Mouse (Mus musculus) MEL (cell line): Measurements from ENCODE around the gene Rgs1. TPM values are rescaled to one million over a fixed set of nuclear protein-coding genes. Genes with fewer than 3 reads are reported as not detected.

Experiments used
- DNase-seq: peaks from one replicate; pipeline ENCODE4 v3.0.0; 2011; ENCODE audit warnings: low read depth, low spot score
- H3K27ac ChIP-seq: 2 replicates; pipeline ENCODE4 v1.5.1; 2012; ENCODE audit warnings: low read depth, mild to moderate bottlenecking, control low read depth, low read length, moderate library complexity; ENCODE audit not compliant: control insufficient read depth
- H3K27me3 ChIP-seq, 2 experiments: fragments of 150-350 bp in 1 of 2; sonication (generic) in 1 of 2; 2 replicates each; pipeline ENCODE4 v1.6.1; 2012; ENCODE audit warnings: low read length in 2 of 2, mild to moderate bottlenecking in 2 of 2, improper control_type of control experiment in 1 of 2, moderate library complexity in 1 of 2; ENCODE audit not compliant: insufficient read depth in 2 of 2, control insufficient read depth in 1 of 2
- H3K36me3 ChIP-seq, 2 experiments: 2 replicates each; pipeline ENCODE4 v1.6.1; 2012 to 2014; ENCODE audit warnings: low read length in 2 of 2, improper control_type of control experiment in 1 of 2, inconsistent platforms in 1 of 2, mild to moderate bottlenecking in 1 of 2; ENCODE audit not compliant: insufficient read depth in 2 of 2, control insufficient read depth in 1 of 2
- H3K4me1 ChIP-seq, 2 experiments: fragments of 150-350 bp in 1 of 2; sonication (generic) in 1 of 2; 2 replicates each; pipeline ENCODE4 v1.6.1; 2012; ENCODE audit warnings: low read length in 2 of 2, improper control_type of control experiment in 1 of 2, mild to moderate bottlenecking in 1 of 2; ENCODE audit not compliant: insufficient read depth in 2 of 2, control insufficient read depth in 1 of 2
- H3K4me3 ChIP-seq, 2 experiments: fragments of 150-350 bp in 1 of 2; sonication (generic) in 1 of 2; 2 replicates each; pipeline ENCODE4 v1.5.1; 2012; ENCODE audit warnings: low read depth in 2 of 2, low read length in 2 of 2, mild to moderate bottlenecking in 2 of 2, moderate library complexity in 2 of 2, control low read depth in 1 of 2, improper control_type of control experiment in 1 of 2; ENCODE audit not compliant: control insufficient read depth in 1 of 2, insufficient read depth in 1 of 2
- H3K79me2 ChIP-seq: 2 replicates; pipeline ENCODE4 v1.6.1; 2012; ENCODE audit warnings: mild to moderate bottlenecking, low read length, moderate library complexity; ENCODE audit not compliant: control insufficient read depth, poor library complexity, insufficient read depth
- H3K9ac ChIP-seq: 2 replicates; pipeline ENCODE4 v1.6.1; 2012; ENCODE audit warnings: low read depth, mild to moderate bottlenecking, control low read depth, low read length, moderate library complexity; ENCODE audit not compliant: control insufficient read depth, poor library complexity, severe bottlenecking
- H3K9me3 ChIP-seq: fragments of 150-350 bp; sonication (generic); replicated peaks from 2 replicates; pipeline ENCODE4 v1.6.1; 2012; ENCODE audit warnings: mild to moderate bottlenecking, low read length, improper control_type of control experiment, moderate library complexity; ENCODE audit not compliant: insufficient read depth
- CTCF ChIP-seq, 3 experiments: IDR thresholded peaks in 2 of 3; conservative IDR thresholded peaks in 1 of 3; 2 replicates each; pipeline ENCODE4 v1.5.1; 2011 to 2012; ENCODE audit warnings: low read length in 3 of 3, low read depth in 2 of 3, mild to moderate bottlenecking in 2 of 3, improper control_type of control experiment in 1 of 3, inconsistent platforms in 1 of 3, mixed read lengths in 1 of 3, moderate library complexity in 1 of 3; ENCODE audit not compliant: control insufficient read depth in 1 of 3, insufficient read depth in 1 of 3, poor library complexity in 1 of 3, severe bottlenecking in 1 of 3
- GABPA ChIP-seq: IDR thresholded peaks from 2 replicates; pipeline ENCODE4 v1.6.1; 2012; ENCODE audit warnings: low read depth, mild to moderate bottlenecking, inconsistent platforms, low read length, improper control_type of control experiment, moderate library complexity
- JUND ChIP-seq: IDR thresholded peaks from 2 replicates; pipeline ENCODE4 v1.6.1; 2011; ENCODE audit warnings: low read depth, mild to moderate bottlenecking, improper control_type of control experiment, low read length
- MAFK ChIP-seq: IDR thresholded peaks from 2 replicates; pipeline ENCODE4 v1.6.1; 2011; ENCODE audit warnings: low read depth, mild to moderate bottlenecking, low read length, improper control_type of control experiment, borderline replicate concordance
- MEF2A ChIP-seq: IDR thresholded peaks from 2 replicates; pipeline ENCODE4 v1.6.1; 2014; ENCODE audit warnings: low read depth, mild to moderate bottlenecking, inconsistent platforms, low read length, improper control_type of control experiment; ENCODE audit not compliant: poor library complexity, insufficient replicate concordance, severe bottlenecking; ENCODE audit errors: extremely low read depth
- POLR2A ChIP-seq, 2 experiments: IDR thresholded peaks; 2 replicates each; pipeline ENCODE4 v1.6.1; 2011 to 2012; ENCODE audit warnings: low read length in 2 of 2, mild to moderate bottlenecking in 2 of 2, control low read depth in 1 of 2, improper control_type of control experiment in 1 of 2, low read depth in 1 of 2, moderate library complexity in 1 of 2; ENCODE audit not compliant: control insufficient read depth in 1 of 2, insufficient read depth in 1 of 2, poor library complexity in 1 of 2
- POLR2AphosphoS5 ChIP-seq: IDR thresholded peaks from 2 replicates; pipeline ENCODE4 v1.6.1; 2012; ENCODE audit warnings: low read depth, borderline replicate concordance, mild to moderate bottlenecking, inconsistent platforms, low read length, moderate library complexity, mixed read lengths
- RAD21 ChIP-seq: IDR thresholded peaks from 2 replicates; pipeline ENCODE4 v1.6.1; 2011; ENCODE audit warnings: mild to moderate bottlenecking, low read depth, low read length, improper control_type of control experiment
- SMC3 ChIP-seq: IDR thresholded peaks from 2 replicates; pipeline ENCODE4 v1.6.1; 2011; ENCODE audit warnings: low read depth, low read length, improper control_type of control experiment
- ZC3H11A ChIP-seq: IDR thresholded peaks from 2 replicates; pipeline ENCODE4 v1.6.1; 2012; ENCODE audit warnings: low read depth, mild to moderate bottlenecking, inconsistent platforms, low read length, improper control_type of control experiment
- polyA plus RNA-seq, 2 experiments: library from polyadenylated mRNA; stranded (reverse) in 1 of 2; unstranded in 1 of 2; fragments of >175 nt in 1 of 2; fragments of >200 nt in 1 of 2; gene quantifications; 2 replicates each; pipeline versions ENCODE4 v1.2.1 to v1.2.4; 2012; ENCODE audit warnings: low replicate concordance in 2 of 2, low read depth in 1 of 2; ENCODE audit not compliant: insufficient read length in 2 of 2, insufficient read depth in 1 of 2, missing spikeins in 1 of 2
- total RNA-seq: library from RNA; depleted of rRNA; stranded (reverse); fragments of 300-350 nt; gene quantifications from 2 replicates; pipeline ENCODE4 v1.2.3, GENCODE M21; 2012; rRNA removed

Gene Rgs1
- total and polyA plus RNA-seq, 3 experiments: 0.91 to 1.7 TPM; not detected in 1

DNA sequence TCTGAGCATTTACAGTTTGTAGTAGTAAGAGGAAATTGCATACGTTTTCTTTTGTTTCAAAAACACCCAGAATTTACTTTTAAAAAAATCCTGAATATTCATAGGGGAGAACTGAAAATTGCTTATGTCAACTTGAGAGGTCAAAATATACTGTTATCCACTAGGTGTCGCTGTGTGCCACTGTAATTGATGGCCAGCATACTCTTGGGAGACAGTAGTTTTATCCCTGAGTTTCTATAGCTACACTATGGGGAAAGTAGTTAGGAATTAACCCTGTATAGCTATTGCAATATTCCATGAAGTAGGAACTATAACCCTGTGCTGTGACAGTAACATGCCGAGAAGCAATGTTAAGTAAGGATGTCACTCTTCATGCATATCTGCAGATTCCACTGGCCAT, 51.4 kb downstream of the Rgs1 start:
- Histone ChIP-seq H3K36me3 (peaks cover 0 to 10% of the 10 kb centered on the region in 2 experiments; a peak in 2 of 4 replicates), H3K79me2 (no peaks in the 10 kb centered on the region), H3K4me1 (no peaks in the 10 kb centered on the region; a peak in 1 of 4 replicates), H3K27ac (no peak overlapping the region), H3K9ac (no peak overlapping the region), H3K9me3 (no peaks in the 10 kb centered on the region), H3K4me3 (no peak overlapping the region), H3K27me3 (no peaks in the 10 kb centered on the region)
- peak; percentile 77 for DNase-seq
- TF ChIP-seq MEF2A (no peak), POLR2AphosphoS5 (no peak), GABPA (no peak), ZC3H11A (peak; percentile 98), JUND (no peak), SMC3 (peak; percentile 98), RAD21 (peak; percentile 99), POLR2A (IDR thresholded peaks at IDR 0.05; ENCODE audit: control insufficient read depth in 1 of 2, insufficient read depth in 1 of 2, low read depth in 1 of 2, low read length in 2 of 2, poor library complexity in 1 of 2) (no peak), CTCF (IDR thresholded peaks at IDR 0.05 in 2 of 3, conservative IDR thresholded peaks at IDR 0.05 in 1 of 3; ENCODE audit: control insufficient read depth in 1 of 3, insufficient read depth in 1 of 3, low read depth in 2 of 3, low read length in 3 of 3, poor library complexity in 1 of 3, severe bottlenecking in 1 of 3) (peak; percentile 57 to 91 (median 62); a peak in 5 of 6 replicates), MAFK (no peak; the same call in 1 of the 2 replicates)

Other genes with a start within 250 kb of the Rgs1 start
- gene Rgs2, start 245.1 kb downstream of the Rgs1 start, total RNA-seq: 1.2 and 1.3 TPM in 2 replicates
- gene Rgs2, start 245.1 kb downstream of the Rgs1 start, polyA plus RNA-seq: 1 to 10 TPM in 1 of 2 experiments, not detected in 1; 2.9 TPM
- not detected in 2 replicates for gene Rgs13, start 71.9 kb downstream of the Rgs1 start, total RNA-seq
- gene Rgs13, start 71.9 kb downstream of the Rgs1 start, polyA plus RNA-seq: not detected